Mouse (Mus musculus) olfactory bulb, adult 2 months (tissue): ENCODE data around the gene Rab7b. TPM values are rescaled to one million over a fixed set of nuclear protein-coding genes. Genes with fewer than 3 reads are reported as not detected.

Source experiments
- H3K27ac ChIP-seq: fragments of 200-500 bp; 2 replicates; pipeline ENCODE4 v1.5.1; 2012; ENCODE audit warnings: low read depth, low read length; ENCODE audit not compliant: insufficient read depth
- H3K4me1 ChIP-seq: fragments of 200-500 bp; 2 replicates; pipeline ENCODE4 v1.6.1; 2012; ENCODE audit warnings: low read length; ENCODE audit not compliant: control insufficient read depth, insufficient read depth
- H3K4me3 ChIP-seq: fragments of 200-500 bp; 2 replicates; pipeline ENCODE4 v1.5.1; 2012; ENCODE audit warnings: mild to moderate bottlenecking, low read depth, low read length, moderate library complexity; ENCODE audit not compliant: insufficient read depth
- CTCF ChIP-seq: fragments of 200-500 bp; IDR thresholded peaks from 2 replicates; pipeline ENCODE4 v1.5.1; 2012; ENCODE audit warnings: low read depth, mild to moderate bottlenecking, low read length, moderate library complexity; ENCODE audit not compliant: insufficient read depth
- POLR2A ChIP-seq: fragments of 200-500 bp; IDR thresholded peaks from 2 replicates; pipeline ENCODE4 v1.6.1; 2012; ENCODE audit warnings: mild to moderate bottlenecking, low read depth, low read length, moderate library complexity; ENCODE audit not compliant: insufficient read depth
- WGBS: fragments of 180-500 bp; shearing (Covaris S2); methylation state at CpG from one replicate; pipeline ENCODE4 v1.1.7; 2018; 5-methylcytosine and 5-hydroxymethylcytosine counted together
- polyA plus RNA-seq: library from polyadenylated mRNA; stranded (reverse); fragments of >200 nt; gene quantifications from 2 replicates; pipeline ENCODE4 v1.2.4, GENCODE M21; 2012; ENCODE audit warnings: low replicate concordance; ENCODE audit not compliant: missing spikeins, insufficient read depth, insufficient read length

The Rab7b gene
- polyA plus RNA-seq, 1 experiment, result not detected

- 83% methylated on average over 5 of the region's 5 CpGs for WGBS
- no peak for TF ChIP-seq POLR2A
- no peak for TF ChIP-seq CTCF
- no peak overlapping the region for H3K4me3 ChIP-seq
- H3K4me1 ChIP-seq, result peaks cover 9% of the 10 kb centered on the region
- H3K27ac ChIP-seq, result no peak overlapping the region
Observed at GRCm38 (mm10) chr1:131689899-131690298, 1.4 kb downstream of the Rab7b start.

- Histone ChIP-seq H3K4me3 (no peak overlapping the region), H3K27ac (no peak overlapping the region), H3K4me1 (peaks cover 9% of the 10 kb centered on the region)
- no peak for TF ChIP-seq CTCF
- no peak for TF ChIP-seq POLR2A
- 59% methylated on average over 3 of the region's 3 CpGs for WGBS
Observed at GRCm38 (mm10) chr1:131690435-131690834, 1.9 kb downstream of the Rab7b start.

GRCm38 (mm10) chr1:131691356-131691755 is 2.9 kb downstream of the Rab7b start:
- no peak overlapping the region for H3K4me3 ChIP-seq
- H3K4me1 ChIP-seq, result peaks cover 9% of the 10 kb centered on the region
- H3K27ac ChIP-seq, result no peak overlapping the region
- TF ChIP-seq CTCF, result no peak

- 84% methylated on average over 2 of the region's 2 CpGs for WGBS
- H3K4me1 ChIP-seq, result no peaks in the 10 kb centered on the region; the same call in 1 of the 2 replicates
- H3K27ac ChIP-seq, result no peak overlapping the region
- no peak overlapping the region for H3K4me3 ChIP-seq
- TF ChIP-seq CTCF (no peak), POLR2A (no peak)
Observed at GRCm38 (mm10) chr1:131695308-131695707, 6.8 kb downstream of the Rab7b start.

- no peak overlapping the region for H3K27ac ChIP-seq
- H3K4me1 ChIP-seq, result no peaks in the 10 kb centered on the region; the same call in 1 of the 2 replicates
- 55% methylated on average over 4 of the region's 4 CpGs for WGBS
- H3K4me3 ChIP-seq, result no peak overlapping the region
- no peak for TF ChIP-seq POLR2A
- TF ChIP-seq CTCF, result no peak
Observed at GRCm38 (mm10) chr1:131696325-131696724, 7.8 kb downstream of the Rab7b start.

GRCm38 (mm10) chr1:131698770-131699169 is 10.3 kb downstream of the Rab7b start:
- 92% methylated on average over 3 of the region's 3 CpGs for WGBS
- Histone ChIP-seq H3K27ac (no peak overlapping the region), H3K4me1 (no peaks in the 10 kb centered on the region; the same call in 1 of the 2 replicates), H3K4me3 (no peak overlapping the region)
- no peak for TF ChIP-seq CTCF
- no peak for TF ChIP-seq POLR2A

- Histone ChIP-seq H3K4me3 (no peak overlapping the region), H3K4me1 (no peaks in the 10 kb centered on the region; the same call in 1 of the 2 replicates), H3K27ac (no peak overlapping the region)
- WGBS, result 84% methylated on average over 4 of the region's 4 CpGs
- TF ChIP-seq POLR2A (no peak), CTCF (no peak)
Observed at GRCm38 (mm10) chr1:131699642-131700041, 11.1 kb downstream of the Rab7b start.

- no peaks in the 10 kb centered on the region; the same call in 1 of the 2 replicates for H3K4me1 ChIP-seq
- TF ChIP-seq CTCF (no peak), POLR2A (no peak)
- no peak overlapping the region for H3K27ac ChIP-seq
- 75% methylated on average over 5 of the region's 5 CpGs for WGBS
- H3K4me3 ChIP-seq, result no peak overlapping the region
Observed at GRCm38 (mm10) chr1:131700447-131700846, 12.0 kb downstream of the Rab7b start.

- H3K27ac ChIP-seq, result no peak overlapping the region
- 89% methylated on average over 5 of the region's 5 CpGs for WGBS
- TF ChIP-seq CTCF (no peak), POLR2A (no peak)
- no peak overlapping the region for H3K4me3 ChIP-seq
- no peaks in the 10 kb centered on the region; the same call in 1 of the 2 replicates for H3K4me1 ChIP-seq
Observed at GRCm38 (mm10) chr1:131701391-131701790, 12.9 kb downstream of the Rab7b start.

GRCm38 (mm10) chr1:131702094-131702766 is 13.7 kb downstream of the Rab7b start:
- TF ChIP-seq CTCF, result no peak
- TF ChIP-seq POLR2A, result no peak
- no peaks in the 10 kb centered on the region for H3K4me1 ChIP-seq
- WGBS, result 85% methylated on average over 8 of the region's 8 CpGs
- H3K4me3 ChIP-seq, result no peak overlapping the region
- H3K27ac ChIP-seq, result no peak overlapping the region
